Mouse (Mus musculus): ENCODE results near the gene Xrra1.

DNA sequence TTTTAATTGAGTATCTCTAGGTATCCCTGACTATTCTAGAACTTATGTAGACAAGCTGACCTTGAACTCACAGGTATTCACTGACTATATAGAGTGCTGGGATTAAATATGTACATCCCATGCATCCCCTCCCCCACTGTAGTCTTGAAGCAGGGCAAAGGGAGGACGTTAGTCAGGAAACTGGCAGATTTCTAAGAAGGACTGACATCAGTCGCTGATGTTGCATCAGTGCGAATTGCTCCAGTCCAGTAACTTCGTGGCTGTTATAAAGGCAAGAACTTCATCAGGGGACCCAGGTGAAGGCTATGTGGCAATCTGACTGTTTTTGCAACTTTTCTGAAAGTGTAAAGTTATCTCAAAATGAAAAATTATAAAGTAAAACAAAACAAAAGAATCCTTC, 10.4 kb downstream of the Xrra1 start:
- TF ChIP-seq EP300 (IDR thresholded peaks at IDR 0.05) = no peak
- TF ChIP-seq CTCF (IDR thresholded peaks at IDR 0.05) = no peak
